Mouse (Mus musculus): ENCODE results near the gene Tuba1b. TPM values are rescaled to one million over a fixed set of nuclear protein-coding genes. Genes with fewer than 3 reads are reported as not detected.
A peak's percentile ranks its signal among the peaks of the same experiment; 100 is the strongest.

Tuba1b gene
- polyA plus RNA-seq (2015; fragmentation: Nextera tagmentation; extraction: Ambion mirVana): 1,165 and 1,361 TPM in 2 replicates

- Histone ChIP-seq H3K27me3 (ENCODE audit: control insufficient read depth, insufficient read depth, low read depth, low read length) (no peaks in the 10 kb centered on the region), H3K9me3 (replicated peaks; ENCODE audit: control insufficient read depth, low read length, poor library complexity, severe bottlenecking) (no peaks in the 10 kb centered on the region), H3K27ac (ENCODE audit: low read length) (peak within 1 kb of the TSS; percentile 99), H3K4me1 (ENCODE audit: control insufficient read depth, insufficient read depth, low read length) (peaks cover 22% of the 10 kb centered on the region), H3K4me2 (ENCODE audit: low read length) (peak within 1 kb of the TSS; percentile 98), H3K9ac (ENCODE audit: low read depth, low read length) (peak within 1 kb of the TSS; percentile 93), H3K4me3 (ENCODE audit: low read depth, low read length) (peak within 1 kb of the TSS; percentile 79), H3K36me3 (ENCODE audit: control insufficient read depth, insufficient read depth, low read length) (peaks cover 8% of the 10 kb centered on the region; the same call in 1 of the 2 replicates)
- ATAC-seq: peak; percentile 95
- WGBS: under 1% methylated on average over 45 of the region's 58 CpGs
Observed at GRCm38 (mm10) chr15:98934217-98934839, at the start of gene Tuba1b. Gene Tuba1b, minus strand, starts transcription at chr15:98934565.

GRCm38 (mm10) chr15:98983431-98984081 is 49.2 kb upstream of the Tuba1b start:
- WGBS: 5% methylated on average over 16 of the region's 16 CpGs
- H3K36me3 ChIP-seq (ENCODE audit: control insufficient read depth, insufficient read depth, low read length): no peaks in the 10 kb centered on the region
- ATAC-seq: peak; percentile 40; the same call in 1 of the 2 replicates
- H3K27ac ChIP-seq (ENCODE audit: low read length): peak overlapping the region; percentile 100
- peak overlapping the region; percentile 68 for H3K9ac ChIP-seq (ENCODE audit: low read depth, low read length)
- H3K27me3 ChIP-seq (ENCODE audit: control insufficient read depth, insufficient read depth, low read depth, low read length): no peaks in the 10 kb centered on the region
- peak overlapping the region; percentile 74 for H3K4me2 ChIP-seq (ENCODE audit: low read length)
- H3K4me1 ChIP-seq (ENCODE audit: control insufficient read depth, insufficient read depth, low read length): peaks cover 49% of the 10 kb centered on the region
- no peaks in the 10 kb centered on the region for H3K9me3 ChIP-seq (replicated peaks; ENCODE audit: control insufficient read depth, low read length, poor library complexity, severe bottlenecking)
- peak overlapping the region; percentile 42 for H3K4me3 ChIP-seq (ENCODE audit: low read depth, low read length)

GRCm38 (mm10) chr15:98982100-98982499 is 47.7 kb upstream of the Tuba1b start:
- peaks cover 49% of the 10 kb centered on the region for H3K4me1 ChIP-seq (ENCODE audit: control insufficient read depth, insufficient read depth, low read length)
- ATAC-seq: no peak

GRCm38 (mm10) chr15:98980012-98980614 is 45.7 kb upstream of the Tuba1b start:
- H3K4me1 ChIP-seq (ENCODE audit: control insufficient read depth, insufficient read depth, low read length): peaks cover 51% of the 10 kb centered on the region
- no peaks in the 10 kb centered on the region for H3K27me3 ChIP-seq (ENCODE audit: control insufficient read depth, insufficient read depth, low read depth, low read length)
- peak overlapping the region; percentile 61 for H3K27ac ChIP-seq (ENCODE audit: low read length)
- ATAC-seq: no peak
- H3K4me2 ChIP-seq (ENCODE audit: low read length): no peak overlapping the region
- H3K36me3 ChIP-seq (ENCODE audit: control insufficient read depth, insufficient read depth, low read length): no peaks in the 10 kb centered on the region
- H3K9ac ChIP-seq (ENCODE audit: low read depth, low read length): no peak overlapping the region; the same call in 1 of the 2 replicates
- H3K9me3 ChIP-seq (replicated peaks; ENCODE audit: control insufficient read depth, low read length, poor library complexity, severe bottlenecking): no peaks in the 10 kb centered on the region
- 24% methylated on average over 7 of the region's 7 CpGs for WGBS
- H3K4me3 ChIP-seq (ENCODE audit: low read depth, low read length): no peak overlapping the region

More at GRCm38 (mm10) chr15:98982100-98982499, 47.7 kb upstream of the Tuba1b start:
- Histone ChIP-seq H3K36me3 (ENCODE audit: control insufficient read depth, insufficient read depth, low read length) (no peaks in the 10 kb centered on the region), H3K27me3 (ENCODE audit: control insufficient read depth, insufficient read depth, low read depth, low read length) (no peaks in the 10 kb centered on the region), H3K4me3 (ENCODE audit: low read depth, low read length) (no peak overlapping the region), H3K27ac (ENCODE audit: low read length) (peak overlapping the region; percentile 100), H3K9me3 (replicated peaks; ENCODE audit: control insufficient read depth, low read length, poor library complexity, severe bottlenecking) (no peaks in the 10 kb centered on the region), H3K9ac (ENCODE audit: low read depth, low read length) (no peak overlapping the region), H3K4me2 (ENCODE audit: low read length) (peak overlapping the region; percentile 17; the same call in 1 of the 2 replicates)
- 63% methylated on average over 6 of the region's 6 CpGs for WGBS

GRCm38 (mm10) chr15:98978409-98979172 is 44.2 kb upstream of the Tuba1b start:
- peak overlapping the region; percentile 11 for H3K4me3 ChIP-seq (ENCODE audit: low read depth, low read length)
- H3K27me3 ChIP-seq (ENCODE audit: control insufficient read depth, insufficient read depth, low read depth, low read length): no peaks in the 10 kb centered on the region
- no peaks in the 10 kb centered on the region for H3K9me3 ChIP-seq (replicated peaks; ENCODE audit: control insufficient read depth, low read length, poor library complexity, severe bottlenecking)
- H3K9ac ChIP-seq (ENCODE audit: low read depth, low read length): peak overlapping the region; percentile 58
- peak overlapping the region; percentile 53 for H3K4me2 ChIP-seq (ENCODE audit: low read length)
- WGBS: 22% methylated on average over 20 of the region's 20 CpGs
- peak overlapping the region; percentile 91 for H3K27ac ChIP-seq (ENCODE audit: low read length)
- H3K4me1 ChIP-seq (ENCODE audit: control insufficient read depth, insufficient read depth, low read length): peaks cover 51% of the 10 kb centered on the region
- no peak for ATAC-seq
- H3K36me3 ChIP-seq (ENCODE audit: control insufficient read depth, insufficient read depth, low read length): no peaks in the 10 kb centered on the region

GRCm38 (mm10) chr15:98977759-98978408 is 43.5 kb upstream of the Tuba1b start:
- Histone ChIP-seq H3K9me3 (replicated peaks; ENCODE audit: control insufficient read depth, low read length, poor library complexity, severe bottlenecking) (no peaks in the 10 kb centered on the region), H3K9ac (ENCODE audit: low read depth, low read length) (peak overlapping the region; percentile 58), H3K4me1 (ENCODE audit: control insufficient read depth, insufficient read depth, low read length) (peaks cover 54% of the 10 kb centered on the region), H3K27ac (ENCODE audit: low read length) (peak overlapping the region; percentile 91), H3K4me2 (ENCODE audit: low read length) (peak overlapping the region; percentile 53), H3K36me3 (ENCODE audit: control insufficient read depth, insufficient read depth, low read length) (no peaks in the 10 kb centered on the region), H3K4me3 (ENCODE audit: low read depth, low read length) (peak overlapping the region; percentile 11), H3K27me3 (ENCODE audit: control insufficient read depth, insufficient read depth, low read depth, low read length) (no peaks in the 10 kb centered on the region)
- 18% methylated on average over 14 of the region's 14 CpGs for WGBS
- ATAC-seq: peak; percentile 68

GRCm38 (mm10) chr15:98976763-98977758 is 42.7 kb upstream of the Tuba1b start:
- peak overlapping the region; percentile 11; the same call in 1 of the 2 replicates for H3K4me3 ChIP-seq (ENCODE audit: low read depth, low read length)
- H3K9me3 ChIP-seq (replicated peaks; ENCODE audit: control insufficient read depth, low read length, poor library complexity, severe bottlenecking): no peaks in the 10 kb centered on the region
- H3K4me2 ChIP-seq (ENCODE audit: low read length): peak overlapping the region; percentile 53
- H3K36me3 ChIP-seq (ENCODE audit: control insufficient read depth, insufficient read depth, low read length): no peaks in the 10 kb centered on the region
- peak overlapping the region; percentile 91 for H3K27ac ChIP-seq (ENCODE audit: low read length)
- no peaks in the 10 kb centered on the region for H3K27me3 ChIP-seq (ENCODE audit: control insufficient read depth, insufficient read depth, low read depth, low read length)
- H3K4me1 ChIP-seq (ENCODE audit: control insufficient read depth, insufficient read depth, low read length): peaks cover 53% of the 10 kb centered on the region
- ATAC-seq: no peak
- peak overlapping the region; percentile 58 for H3K9ac ChIP-seq (ENCODE audit: low read depth, low read length)
- WGBS: 52% methylated on average over 21 of the region's 21 CpGs
